Mouse (Mus musculus) intestine, postnatal 0 days (tissue): ENCODE results near the gene Myo10. TPM values are rescaled to one million over a fixed set of nuclear protein-coding genes. Genes with fewer than 3 reads are reported as not detected.
A peak's percentile ranks its signal among the peaks of the same experiment; 100 is the strongest.

Source experiments
- ATAC-seq: fragments of 200-750 bp; cut with Nextera tagmentation; 2 replicates; pipeline ENCODE4 v1.8.0; 2017; ENCODE audit warnings: mild to moderate bottlenecking, moderate TSS enrichment, moderate library complexity
- H3K27ac ChIP-seq: fragments of 300-500 bp; sonication (generic); 2 replicates; pipeline ENCODE4 v1.5.1; 2014; ENCODE audit warnings: mild to moderate bottlenecking, low read depth, low read length, moderate library complexity
- H3K27me3 ChIP-seq: fragments of 300-500 bp; sonication (generic); replicated peaks from 2 replicates; pipeline ENCODE4 v1.6.1; 2014; ENCODE audit warnings: low read length, mixed read lengths; ENCODE audit not compliant: control insufficient read depth, insufficient read depth
- H3K36me3 ChIP-seq: fragments of 300-500 bp; sonication (generic); 2 replicates; pipeline ENCODE4 v1.6.1; 2014; ENCODE audit warnings: mild to moderate bottlenecking, moderate library complexity; ENCODE audit not compliant: control insufficient read depth, insufficient read depth
- H3K4me1 ChIP-seq: fragments of 300-500 bp; sonication (generic); replicated peaks from 2 replicates; pipeline ENCODE4 v1.6.1; 2014; ENCODE audit warnings: antibody characterized with exemption, low read length, mixed read lengths; ENCODE audit not compliant: control insufficient read depth, insufficient read depth
- H3K4me2 ChIP-seq: fragments of 300-500 bp; sonication (generic); replicated peaks from 2 replicates; pipeline ENCODE4 v1.6.1; 2014; ENCODE audit warnings: low read depth, mild to moderate bottlenecking, moderate library complexity
- H3K4me3 ChIP-seq: fragments of 300-500 bp; sonication (generic); 2 replicates; pipeline ENCODE4 v1.5.1; 2014; ENCODE audit warnings: low read depth, low read length
- H3K9ac ChIP-seq: fragments of 300-500 bp; sonication (generic); 2 replicates; pipeline ENCODE4 v1.6.1; 2014; ENCODE audit warnings: mild to moderate bottlenecking, low read depth, low read length
- H3K9me3 ChIP-seq: fragments of 300-500 bp; sonication (generic); 2 replicates; pipeline ENCODE4 v1.6.1; 2016; ENCODE audit warnings: mixed run types; ENCODE audit not compliant: control insufficient read depth
- CTCF ChIP-seq: sonication (generic); IDR thresholded peaks from 2 replicates; pipeline ENCODE4 v1.5.1; 2016; ENCODE audit warnings: low read depth, mild to moderate bottlenecking, control low read depth, antibody characterized with exemption, moderate library complexity
- WGBS: fragments of 180-500 bp; shearing (Covaris S2); extraction: QIAGEN DNeasy Blood & Tissue Kit; methylation state at CpG from one replicate; pipeline ENCODE4 v1.1.7; 2014; 5-methylcytosine and 5-hydroxymethylcytosine counted together
- polyA plus RNA-seq: library from polyadenylated mRNA; unstranded; fragments of >200 nt; fragmentation: Nextera tagmentation; extraction: Ambion mirVana; gene quantifications from 2 replicates; pipeline ENCODE4 v1.2.1, GENCODE M21; 2015

Gene Myo10
- polyA plus RNA-seq, 1 experiment from 2014 or later = 9.5 TPM

DNA sequence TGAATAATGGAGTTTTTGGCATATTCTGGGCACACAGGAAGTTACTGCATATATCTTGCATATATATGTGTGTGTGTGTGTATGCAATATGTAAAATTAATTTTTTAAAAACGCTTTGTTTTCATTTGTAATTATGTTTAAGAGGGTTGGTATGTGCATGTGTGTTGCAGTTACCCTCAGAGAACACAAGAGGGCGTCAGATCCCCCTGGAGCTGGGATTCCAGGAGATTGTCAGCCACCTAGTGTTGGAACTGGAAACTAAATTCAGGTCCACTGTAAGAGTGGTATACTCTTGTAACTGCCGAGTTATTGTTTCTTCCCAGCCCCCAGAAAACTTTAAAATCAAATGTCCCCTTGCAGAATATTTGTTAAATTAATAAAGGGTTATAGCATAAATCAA is 174.0 kb downstream of the Myo10 start:
- no peaks in the 10 kb centered on the region for H3K9me3 ChIP-seq
- TF ChIP-seq CTCF = peak; percentile 93
- H3K9ac ChIP-seq = no peak overlapping the region
- H3K27me3 ChIP-seq = no peaks in the 10 kb centered on the region
- no peak overlapping the region for H3K27ac ChIP-seq
- no peak overlapping the region for H3K4me3 ChIP-seq
- no peak overlapping the region for H3K4me2 ChIP-seq
- WGBS = 66% methylated on average over 3 of the region's 3 CpGs
- no peaks in the 10 kb centered on the region for H3K4me1 ChIP-seq
- ATAC-seq = no peak
- H3K36me3 ChIP-seq = peaks cover 77% of the 10 kb centered on the region

DNA sequence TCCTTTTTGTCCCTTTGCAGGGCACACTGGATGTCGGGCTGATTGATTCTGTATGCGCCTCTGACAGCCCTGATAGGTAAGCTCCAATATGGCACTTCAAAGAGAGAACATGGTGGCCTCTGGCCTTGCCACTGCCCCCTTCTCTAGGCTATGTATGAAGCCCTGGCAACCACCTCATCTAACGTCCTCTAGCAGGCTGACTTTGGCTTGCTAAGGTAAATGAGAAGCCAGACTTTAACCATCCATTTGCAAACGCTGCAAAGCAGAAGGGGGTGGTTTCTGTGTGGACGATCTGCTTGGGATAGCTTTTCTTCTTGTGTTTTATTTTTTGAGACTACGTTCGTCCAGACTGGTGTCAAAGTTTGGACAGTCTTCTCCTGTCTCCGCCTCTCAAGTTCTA is 174.9 kb downstream of the Myo10 start:
- Histone ChIP-seq H3K9ac (no peak overlapping the region), H3K9me3 (no peaks in the 10 kb centered on the region), H3K4me3 (no peak overlapping the region), H3K4me1 (no peaks in the 10 kb centered on the region), H3K27me3 (no peaks in the 10 kb centered on the region), H3K27ac (no peak overlapping the region), H3K4me2 (no peak overlapping the region), H3K36me3 (peaks cover 84% of the 10 kb centered on the region)
- 89% methylated on average over 8 of the region's 8 CpGs for WGBS
- no peak for TF ChIP-seq CTCF
- ATAC-seq = no peak

DNA sequence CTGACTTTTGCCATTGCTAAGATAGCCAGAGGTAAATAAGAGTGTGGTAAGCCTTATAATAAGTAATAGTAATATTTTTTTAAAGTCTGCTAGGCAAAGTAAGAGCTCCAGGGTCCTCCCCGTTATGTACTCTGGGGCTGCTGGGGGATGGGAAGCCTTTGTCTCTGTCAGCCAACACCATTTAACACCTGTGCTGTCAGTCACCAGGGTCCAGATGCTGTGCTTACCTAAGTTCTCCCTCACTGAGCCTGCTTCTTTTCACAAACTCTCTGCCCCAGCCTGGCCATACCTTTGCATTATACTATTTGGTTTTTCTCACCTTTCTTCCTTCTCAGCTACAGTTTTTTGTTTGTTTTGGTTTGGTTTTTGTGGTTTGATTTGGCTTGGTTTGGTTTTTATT is 175.6 kb downstream of the Myo10 start:
- no peak for TF ChIP-seq CTCF
- no peaks in the 10 kb centered on the region for H3K27me3 ChIP-seq
- H3K36me3 ChIP-seq = peaks cover 80% of the 10 kb centered on the region
- 86% methylated on average over 1 of the region's 1 CpGs for WGBS
- no peak overlapping the region for H3K9ac ChIP-seq
- H3K27ac ChIP-seq = no peak overlapping the region
- no peak overlapping the region for H3K4me3 ChIP-seq
- no peaks in the 10 kb centered on the region for H3K9me3 ChIP-seq
- H3K4me2 ChIP-seq = no peak overlapping the region
- no peaks in the 10 kb centered on the region for H3K4me1 ChIP-seq
- ATAC-seq = no peak

DNA sequence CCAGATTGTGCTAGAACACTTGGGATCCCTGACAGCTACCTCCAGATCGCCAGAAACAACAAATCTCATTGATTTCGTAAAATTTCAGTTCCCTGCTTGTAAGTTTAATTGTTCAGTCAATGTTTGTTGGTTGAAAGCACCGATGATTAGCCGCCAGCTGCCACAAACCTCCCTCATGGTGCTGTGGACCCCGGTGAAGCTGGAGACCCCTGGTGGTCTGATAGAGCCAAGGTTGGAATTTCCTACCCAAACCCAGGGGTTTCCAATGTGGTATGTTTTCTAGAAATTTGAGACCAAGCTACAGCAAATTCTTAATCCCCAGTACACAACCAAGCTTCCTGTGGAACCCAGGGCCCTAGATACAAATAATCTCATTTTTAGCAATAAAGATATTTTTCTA is 179.4 kb downstream of the Myo10 start:
- Histone ChIP-seq H3K9ac (no peak overlapping the region), H3K9me3 (no peaks in the 10 kb centered on the region), H3K36me3 (peaks cover 88% of the 10 kb centered on the region), H3K4me2 (no peak overlapping the region), H3K27me3 (no peaks in the 10 kb centered on the region), H3K27ac (no peak overlapping the region), H3K4me1 (no peaks in the 10 kb centered on the region), H3K4me3 (no peak overlapping the region)
- TF ChIP-seq CTCF = peak; percentile 20; the same call in 1 of the 2 replicates
- 88% methylated on average over 5 of the region's 5 CpGs for WGBS
- ATAC-seq = no peak

DNA sequence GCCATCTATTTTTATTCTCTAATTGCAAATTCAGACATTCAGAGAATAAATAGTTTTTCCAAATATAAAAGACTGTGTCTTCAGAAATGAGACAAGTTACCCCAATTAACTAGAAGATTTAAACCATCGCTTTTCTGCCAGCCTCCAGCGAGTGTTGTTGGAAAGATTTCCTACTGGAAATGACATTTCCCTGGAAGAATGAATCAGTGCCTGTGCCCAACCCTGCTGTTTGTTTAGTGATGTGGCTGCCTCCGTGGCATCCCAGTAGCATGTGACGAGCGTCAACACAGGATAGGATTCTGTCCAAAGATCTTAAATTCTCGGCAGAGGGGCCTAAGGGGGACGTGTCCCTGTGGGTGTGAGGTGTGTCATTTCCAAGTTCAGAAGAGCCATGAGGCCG is 179.9 kb downstream of the Myo10 start:
- no peak overlapping the region for H3K4me3 ChIP-seq
- 82% methylated on average over 8 of the region's 8 CpGs for WGBS
- no peak overlapping the region for H3K4me2 ChIP-seq
- no peak overlapping the region for H3K27ac ChIP-seq
- no peaks in the 10 kb centered on the region for H3K9me3 ChIP-seq
- peaks cover 88% of the 10 kb centered on the region for H3K36me3 ChIP-seq
- H3K27me3 ChIP-seq = no peaks in the 10 kb centered on the region
- H3K9ac ChIP-seq = no peak overlapping the region
- no peak for ATAC-seq
- no peaks in the 10 kb centered on the region for H3K4me1 ChIP-seq
- no peak for TF ChIP-seq CTCF

DNA sequence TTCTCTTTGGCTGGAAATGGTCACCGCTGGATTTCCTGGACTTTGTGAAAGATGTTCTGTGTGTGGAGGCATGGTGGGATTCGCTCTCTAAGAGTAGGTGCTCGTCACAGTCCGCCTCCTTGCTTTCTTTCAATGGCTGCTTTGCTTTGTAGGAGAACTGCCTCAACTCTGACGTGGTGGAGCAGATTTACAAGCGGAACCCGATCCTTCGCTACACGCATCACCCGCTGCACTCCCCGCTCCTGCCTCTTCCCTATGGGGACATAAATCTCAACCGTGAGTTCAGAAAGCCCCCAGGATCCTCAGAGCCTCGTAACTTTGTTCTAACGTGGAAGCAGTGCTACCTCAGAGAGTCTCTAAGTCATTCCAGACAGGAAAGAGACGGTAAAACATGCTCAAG is 180.8 kb downstream of the Myo10 start:
- no peak overlapping the region for H3K4me3 ChIP-seq
- no peaks in the 10 kb centered on the region for H3K27me3 ChIP-seq
- no peak for TF ChIP-seq CTCF
- WGBS = 88% methylated on average over 15 of the region's 15 CpGs
- no peaks in the 10 kb centered on the region for H3K4me1 ChIP-seq
- H3K9ac ChIP-seq = no peak overlapping the region
- H3K4me2 ChIP-seq = no peak overlapping the region
- H3K27ac ChIP-seq = no peak overlapping the region
- H3K36me3 ChIP-seq = peaks cover 88% of the 10 kb centered on the region
- H3K9me3 ChIP-seq = no peaks in the 10 kb centered on the region
- no peak for ATAC-seq
